Mouse (Mus musculus) limb, embryonic 14.5 days (tissue): ENCODE data around the gene Plekhg2. TPM values are rescaled to one million over a fixed set of nuclear protein-coding genes. Genes with fewer than 3 reads are reported as not detected.

Experiments
- ATAC-seq: fragments of 200-750 bp; cut with Nextera tagmentation; 2 replicates; pipeline ENCODE4 v1.8.0; 2017; ENCODE audit warnings: low read depth, moderate number of reproducible peaks, moderate TSS enrichment; ENCODE audit not compliant: low FRiP score
- DNase-seq: peaks from one replicate; pipeline ENCODE4 v3.0.0-alpha.2; 2015; ENCODE audit warnings: low spot score
- H3K27ac ChIP-seq: fragments of 300-500 bp; sonication (generic); replicated peaks from 2 replicates; pipeline ENCODE4 v1.5.1; 2014; ENCODE audit warnings: low read depth, mild to moderate bottlenecking, low read length, moderate library complexity, mixed read lengths
- H3K27me3 ChIP-seq: fragments of 300-500 bp; sonication (generic); 2 replicates; pipeline ENCODE4 v1.6.1; 2014; ENCODE audit warnings: low read length, mixed read lengths; ENCODE audit not compliant: control insufficient read depth, insufficient read depth
- H3K36me3 ChIP-seq: fragments of 300-500 bp; sonication (generic); 2 replicates; pipeline ENCODE4 v1.6.1; 2014; ENCODE audit warnings: mild to moderate bottlenecking, low read length, moderate library complexity, mixed read lengths; ENCODE audit not compliant: control insufficient read depth, insufficient read depth
- H3K4me1 ChIP-seq: fragments of 300-500 bp; sonication (generic); 2 replicates; pipeline ENCODE4 v1.6.1; 2014; ENCODE audit warnings: antibody characterized with exemption, low read length, mixed read lengths; ENCODE audit not compliant: control insufficient read depth, insufficient read depth
- H3K4me2 ChIP-seq: fragments of 300-500 bp; sonication (generic); replicated peaks from 2 replicates; pipeline ENCODE4 v1.6.1; 2014; ENCODE audit warnings: low read depth, mild to moderate bottlenecking, low read length, moderate library complexity; ENCODE audit not compliant: severe bottlenecking
- H3K4me3 ChIP-seq: fragments of 300-500 bp; sonication (generic); replicated peaks from 2 replicates; pipeline ENCODE4 v1.5.1; 2014; ENCODE audit warnings: low read length
- H3K9ac ChIP-seq: fragments of 300-500 bp; sonication (generic); 2 replicates; pipeline ENCODE4 v1.6.1; 2014; ENCODE audit warnings: mild to moderate bottlenecking, low read depth, low read length, moderate library complexity; ENCODE audit not compliant: severe bottlenecking
- H3K9me3 ChIP-seq: fragments of 300-500 bp; sonication (generic); 2 replicates; pipeline ENCODE4 v1.6.1; 2016; ENCODE audit warnings: low read length; ENCODE audit not compliant: control insufficient read depth
- POLR2A ChIP-seq: fragments of 200-500 bp; IDR thresholded peaks from 2 replicates; pipeline ENCODE4 v1.8.0; 2012; ENCODE audit warnings: inconsistent platforms, mild to moderate bottlenecking, moderate library complexity, borderline replicate concordance; ENCODE audit not compliant: insufficient read depth, insufficient read length; ENCODE audit errors: extremely low read depth
- WGBS: fragments of 180-500 bp; shearing (Covaris S2); extraction: QIAGEN DNeasy Blood & Tissue Kit; methylation state at CpG from one replicate; pipeline ENCODE4 v1.1.7; 2014; 5-methylcytosine and 5-hydroxymethylcytosine counted together
- polyA plus RNA-seq, 2 experiments: library from polyadenylated mRNA; depleted of rRNA in 1 of 2; stranded (reverse) in 1 of 2; unstranded in 1 of 2; fragments of >200 nt; fragmentation: Nextera tagmentation in 1 of 2; extraction: Ambion mirVana in 1 of 2; gene quantifications; 2 replicates each; pipeline versions ENCODE4 v1.2.1 to v1.2.3; 2012 to 2014

Plekhg2 gene
- polyA plus RNA-seq, 2 experiments = 59.0 to 67.3 TPM

GRCm38 (mm10) chr7:28382347-28382951 is 10.1 kb upstream of the Plekhg2 start:
- Histone ChIP-seq H3K4me3 (peak overlapping the region; percentile 36), H3K27ac (peak overlapping the region; percentile 95), H3K27me3 (no peaks in the 10 kb centered on the region), H3K36me3 (peaks cover 7% of the 10 kb centered on the region), H3K4me1 (peaks cover 53% of the 10 kb centered on the region), H3K9me3 (no peaks in the 10 kb centered on the region), H3K4me2 (peak overlapping the region; percentile 79), H3K9ac (peak overlapping the region; percentile 62)
- peak; percentile 34 for DNase-seq
- TF ChIP-seq POLR2A = no peak
- WGBS = 47% methylated on average over 9 of the region's 12 CpGs
- no peak for ATAC-seq

- DNase-seq = peak; percentile 90
- Histone ChIP-seq H3K4me2 (peak overlapping the region; percentile 79), H3K9ac (peak overlapping the region; percentile 62), H3K27ac (peak overlapping the region; percentile 95), H3K9me3 (no peaks in the 10 kb centered on the region), H3K27me3 (no peaks in the 10 kb centered on the region), H3K36me3 (peaks cover 11% of the 10 kb centered on the region), H3K4me3 (peak overlapping the region; percentile 36), H3K4me1 (peaks cover 57% of the 10 kb centered on the region)
- WGBS = under 1% methylated on average over 18 of the region's 20 CpGs
- ATAC-seq = peak; percentile 67
- TF ChIP-seq POLR2A = no peak
Observed at GRCm38 (mm10) chr7:28381938-28382337, 9.5 kb upstream of the Plekhg2 start.

DNA sequence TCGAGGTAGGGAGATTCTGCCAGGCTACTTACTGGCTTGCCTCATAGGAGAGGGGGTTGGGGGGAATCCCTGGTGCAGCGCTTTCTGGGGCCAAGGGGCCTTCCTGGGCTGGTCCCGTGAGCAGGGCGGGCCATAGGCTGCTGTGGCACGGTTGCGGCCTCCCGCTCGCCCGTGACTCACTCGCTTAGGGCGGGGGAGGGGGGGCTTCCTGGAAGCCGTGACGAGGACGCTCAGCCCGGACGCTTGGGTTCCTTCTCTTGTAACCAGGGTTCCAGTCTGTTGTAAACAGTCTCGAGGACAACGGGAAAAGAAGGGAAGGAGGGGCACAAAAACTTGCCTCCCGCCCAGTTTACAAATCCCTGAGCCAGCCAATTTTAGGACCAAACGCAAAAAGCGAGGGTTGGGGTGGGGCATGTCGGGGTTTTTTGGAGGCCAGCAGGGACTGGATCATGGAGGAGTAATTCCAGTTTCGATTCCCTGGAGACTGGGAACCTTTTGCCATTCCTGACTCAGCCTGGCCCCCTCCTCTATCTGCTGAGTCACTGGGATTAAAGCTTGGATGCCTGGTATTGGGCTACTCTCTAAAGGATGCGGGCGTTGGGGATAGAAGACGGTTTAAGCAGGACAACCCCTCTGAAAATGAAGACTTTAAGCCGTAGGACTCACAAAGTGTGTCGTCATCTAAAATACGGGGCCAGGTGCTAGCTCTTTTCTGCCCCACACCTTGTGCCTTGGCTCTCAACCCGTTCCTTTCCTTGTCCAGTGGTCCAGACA is 8.8 kb upstream of the Plekhg2 start:
- Histone ChIP-seq H3K4me3 (peak overlapping the region; percentile 36), H3K9me3 (no peaks in the 10 kb centered on the region), H3K36me3 (peaks cover 11% of the 10 kb centered on the region), H3K9ac (peak overlapping the region; percentile 62), H3K27me3 (no peaks in the 10 kb centered on the region), H3K4me2 (peak overlapping the region; percentile 79), H3K27ac (peak overlapping the region; percentile 95), H3K4me1 (peaks cover 63% of the 10 kb centered on the region)
- no peak for TF ChIP-seq POLR2A
- ATAC-seq (peak; percentile 21), DNase-seq (peak; percentile 62)
- WGBS = 4% methylated on average over 30 of the region's 30 CpGs

DNA sequence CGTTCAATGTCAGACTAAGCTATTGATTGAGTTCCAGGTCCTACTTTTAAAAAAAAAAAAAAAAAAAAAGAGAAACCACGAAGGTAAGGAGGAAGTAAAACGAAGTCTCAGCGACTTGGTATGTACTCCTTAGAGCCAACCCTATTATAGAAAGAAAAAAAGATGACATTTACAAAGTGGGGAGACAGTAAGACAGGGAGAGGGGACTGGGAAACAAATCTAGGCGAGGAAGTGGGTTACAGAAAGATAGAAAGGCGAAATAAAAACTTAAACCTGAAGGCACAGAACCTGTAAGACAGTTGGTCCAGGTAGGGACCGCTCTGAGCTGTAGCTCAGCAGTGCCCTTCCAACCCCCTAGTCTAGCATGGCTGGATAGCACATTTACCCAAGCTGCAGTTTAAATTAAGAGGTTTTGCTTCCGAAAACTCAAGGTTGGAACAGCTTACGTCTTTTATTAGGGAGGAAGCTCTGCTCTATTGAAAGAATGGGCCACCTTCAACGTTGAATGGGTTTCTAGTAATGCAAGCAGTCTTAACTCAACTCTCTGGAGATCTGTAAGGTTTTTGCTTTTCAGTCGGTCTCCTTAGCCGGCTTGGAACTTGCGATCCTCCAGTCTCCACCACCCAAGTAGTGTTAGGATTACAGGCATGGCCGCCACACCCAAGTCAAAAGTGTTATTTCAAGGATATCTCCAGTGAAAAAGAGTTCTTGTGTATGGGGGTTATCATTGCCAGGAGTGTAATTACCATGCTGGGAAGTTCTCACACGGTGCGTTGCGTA is 8.0 kb upstream of the Plekhg2 start, which contains the start of gene Zfp36:
Gene Zfp36, minus strand, starts transcription at position 17 of the 780 bp plus-strand sequence.
- no peak for TF ChIP-seq POLR2A
- ATAC-seq = no peak
- peaks cover 66% of the 10 kb centered on the region for H3K4me1 ChIP-seq

More for the DNA sequence above, 8.0 kb upstream of the Plekhg2 start, which contains the start of gene Zfp36:
- Histone ChIP-seq H3K9ac (peak within 1 kb of the TSS; percentile 75), H3K27ac (peak within 1 kb of the TSS; percentile 95), H3K4me3 (peak within 1 kb of the TSS; percentile 73), H3K36me3 (peaks cover 11% of the 10 kb centered on the region), H3K27me3 (no peaks in the 10 kb centered on the region), H3K4me2 (peak within 1 kb of the TSS; percentile 94), H3K9me3 (no peaks in the 10 kb centered on the region)
- WGBS = 43% methylated on average over 17 of the region's 17 CpGs
- no peak for DNase-seq
